Mouse (Mus musculus): ENCODE data around the gene Espnl.

DNA sequence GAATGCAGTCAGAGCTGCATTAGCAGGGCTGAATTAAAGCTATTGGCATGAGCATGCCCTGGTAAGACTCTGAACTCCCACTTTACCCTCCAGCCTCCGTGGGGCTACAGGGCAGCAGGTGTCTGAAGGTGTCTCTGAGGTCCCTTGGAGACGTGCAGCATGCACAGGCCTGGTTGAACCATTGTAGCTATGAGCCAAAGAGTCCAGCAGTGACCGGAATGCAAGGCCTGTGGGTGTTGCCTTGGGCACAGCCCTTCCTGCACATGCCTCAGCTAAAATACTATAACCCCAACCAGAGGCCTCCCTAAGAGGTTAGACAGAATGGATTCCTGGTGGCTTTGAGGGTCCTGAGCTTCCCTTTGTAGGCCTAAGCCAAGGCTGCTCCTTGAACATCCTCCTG lies 29.4 kb downstream of the Espnl start:
- TF ChIP-seq POLR2A (IDR thresholded peaks at IDR 0.05; ENCODE audit: borderline replicate concordance, low read depth, low read length), result no peak
- TF ChIP-seq CTCF (IDR thresholded peaks at IDR 0.05; ENCODE audit: low read depth, low read length), result no peak
